Mouse (Mus musculus) stomach, postnatal 0 days (tissue): ENCODE data around the gene Shisa7.

ENCODE experiments used
- CTCF ChIP-seq: IDR thresholded peaks from 2 replicates; pipeline ENCODE4 v1.5.1; 2016; ENCODE audit warnings: antibody characterized with exemption, low read depth, mild to moderate bottlenecking, moderate library complexity
- EP300 ChIP-seq: optimal IDR thresholded peaks from 2 replicates; pipeline ENCODE3; 2016; ENCODE audit warnings: antibody characterized with exemption

DNA sequence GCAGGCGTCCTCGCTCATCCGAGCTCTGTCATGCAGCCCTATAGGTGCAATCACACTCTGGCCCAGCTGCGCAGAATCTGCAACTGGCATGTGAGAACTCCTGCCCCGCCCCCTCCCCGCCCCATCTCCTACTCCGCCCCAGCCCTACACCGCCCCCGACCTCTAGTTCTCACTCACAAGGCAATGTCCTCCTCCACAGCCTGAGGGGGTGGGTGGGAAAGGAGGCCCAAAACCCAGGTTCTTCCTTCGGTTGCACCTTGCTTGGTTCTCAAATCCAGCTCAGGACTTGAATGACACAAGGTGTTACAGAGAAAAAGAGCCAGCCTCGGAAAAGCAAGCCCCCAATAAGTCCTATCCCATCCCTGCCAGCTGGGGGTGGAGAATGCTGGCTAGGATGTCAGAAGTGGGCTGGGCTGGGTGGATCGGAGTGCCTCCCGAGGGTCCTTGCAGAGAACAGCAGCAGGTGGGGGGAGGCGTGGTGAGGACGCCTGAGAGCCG is 1.8 kb downstream of the Shisa7 start:
- TF ChIP-seq EP300 (no peak), CTCF (no peak)
